Mouse (Mus musculus) E14TG2a.4 (cell line): ENCODE data around the gene Ktn1.

Experiments
- CTCF ChIP-seq: conservative IDR thresholded peaks from 2 replicates; pipeline ENCODE4 v1.5.1; 2014; ENCODE audit warnings: low read length
- NANOG ChIP-seq: IDR thresholded peaks from 2 replicates; pipeline ENCODE4 v1.6.1; 2014; ENCODE audit warnings: borderline replicate concordance, low read length, mixed read lengths
- POU5F1 ChIP-seq: IDR thresholded peaks from 2 replicates; pipeline ENCODE4 v1.6.1; 2014; ENCODE audit warnings: low read length, borderline replicate concordance

DNA sequence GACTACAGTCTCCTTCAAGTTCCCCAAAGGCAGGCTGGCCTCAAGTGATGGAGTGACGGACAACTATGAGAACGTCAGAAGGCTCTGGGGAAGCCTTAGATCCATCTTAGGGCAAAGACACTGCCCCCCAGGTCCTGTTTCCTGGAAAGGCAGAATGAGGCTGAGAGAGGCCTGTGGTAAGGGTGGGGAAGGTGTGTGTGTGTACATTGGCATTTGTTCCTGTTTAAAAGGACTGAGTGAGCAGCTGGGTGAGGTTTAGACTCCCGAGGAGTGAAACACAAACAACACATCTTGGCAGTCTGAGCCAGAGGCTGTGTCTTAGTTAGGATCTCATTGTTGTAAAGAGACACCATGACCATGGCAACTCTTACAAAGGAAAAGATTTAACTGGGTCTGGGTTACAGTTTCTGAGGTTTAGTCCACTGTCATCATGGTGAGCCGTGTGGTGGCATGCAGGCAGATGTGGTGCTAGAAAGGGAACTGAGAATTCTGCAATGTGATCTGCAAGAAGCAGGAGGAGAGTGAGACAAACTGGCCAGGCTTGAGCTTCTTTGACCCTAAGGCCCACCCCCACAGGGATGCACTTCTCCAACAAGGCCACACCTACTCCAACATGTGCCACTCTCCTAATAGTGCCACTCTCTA, 106.1 kb downstream of the Ktn1 start:
- TF ChIP-seq CTCF (no peak), NANOG (no peak), POU5F1 (no peak)
